Mouse (Mus musculus): ENCODE measurements around the gene Tsen2.

GRCm38 (mm10) chr6:115504915-115505314 lies 39.5 kb upstream of the Tsen2 start:
- TF ChIP-seq POLR2A (IDR thresholded peaks at IDR 0.05; ENCODE audit: borderline replicate concordance, insufficient read depth, low read length) (no peak), CTCF (IDR thresholded peaks at IDR 0.05; ENCODE audit: borderline replicate concordance, insufficient read depth, low read depth, low read length) (no peak)
